Mouse (Mus musculus): Measurements from ENCODE around the gene Gm9887.

Gene Gm9887

GRCm38 (mm10) chr12:69371854-69372671, at the start of gene Gm9887, which contains the start of gene Arf6:
Gm9887 (minus strand) TSS chr12:69372458.
Arf6 (plus strand) TSS chr12:69372150.
- POLR2A ChIA-PET, result interaction anchor here in 3 of 4 experiments (0.7 to 4.3 kb wide), 22 partner anchors 9 to 976 kb away, joined by 3 to 34 read pairs (median 4); partner anchors contain the start of genes Vcpkmt (in 3 of the 3), Pole2 (in 1 of the 3) and Trim9 (in 1 of the 3)
- CTCF ChIA-PET, result interaction anchor here in 2 of 4 experiments (0.6 to 1.2 kb wide), 3 partner anchors 10 to 173 kb away, joined by 3 to 4 read pairs (median 3); no protein-coding TSS in a partner anchor

- CTCF ChIA-PET, result no interaction called here
These were observed 48.5 kb upstream of the Gm9887 start for GRCm38 (mm10) chr12:69420716-69421115.

DNA sequence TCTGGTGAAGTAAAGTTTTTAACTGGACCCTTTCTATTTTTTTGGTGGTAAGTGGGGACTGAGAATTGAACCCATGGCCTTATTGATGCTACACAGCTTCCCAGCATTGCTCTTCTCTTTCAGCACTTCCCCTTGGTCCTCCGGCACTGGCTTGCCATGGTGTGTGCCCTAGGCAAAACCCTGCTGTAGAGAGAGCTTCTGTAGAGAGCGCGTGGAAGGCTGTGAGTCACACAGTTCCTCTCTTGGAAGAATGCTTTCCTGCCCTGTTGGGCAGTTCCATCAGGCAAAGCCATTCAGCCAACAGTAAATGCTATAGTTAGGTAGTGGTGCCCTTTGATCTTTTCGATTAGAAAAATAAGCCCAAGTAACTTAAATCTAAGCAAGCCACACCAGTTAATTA, 47.3 kb upstream of the Gm9887 start:
- POLR2A ChIA-PET, result interaction anchor here in 1 of 4 experiments (0.6 to 1.1 kb wide), 2 partner anchors 56 to 204 kb away, joined by 3 read pairs; no protein-coding TSS in a partner anchor
- CTCF ChIA-PET, result interaction anchor here in 1 of 4 experiments (0.5 kb wide), 1 partner anchor 19 kb away, joined by 3 read pairs; no protein-coding TSS in a partner anchor

More at GRCm38 (mm10) chr12:69420716-69421115, 48.5 kb upstream of the Gm9887 start:
- POLR2A ChIA-PET, result interaction anchor here in 1 of 4 experiments (0.6 kb wide), 1 partner anchor 118 kb away, joined by 3 read pairs; no protein-coding TSS in a partner anchor

DNA sequence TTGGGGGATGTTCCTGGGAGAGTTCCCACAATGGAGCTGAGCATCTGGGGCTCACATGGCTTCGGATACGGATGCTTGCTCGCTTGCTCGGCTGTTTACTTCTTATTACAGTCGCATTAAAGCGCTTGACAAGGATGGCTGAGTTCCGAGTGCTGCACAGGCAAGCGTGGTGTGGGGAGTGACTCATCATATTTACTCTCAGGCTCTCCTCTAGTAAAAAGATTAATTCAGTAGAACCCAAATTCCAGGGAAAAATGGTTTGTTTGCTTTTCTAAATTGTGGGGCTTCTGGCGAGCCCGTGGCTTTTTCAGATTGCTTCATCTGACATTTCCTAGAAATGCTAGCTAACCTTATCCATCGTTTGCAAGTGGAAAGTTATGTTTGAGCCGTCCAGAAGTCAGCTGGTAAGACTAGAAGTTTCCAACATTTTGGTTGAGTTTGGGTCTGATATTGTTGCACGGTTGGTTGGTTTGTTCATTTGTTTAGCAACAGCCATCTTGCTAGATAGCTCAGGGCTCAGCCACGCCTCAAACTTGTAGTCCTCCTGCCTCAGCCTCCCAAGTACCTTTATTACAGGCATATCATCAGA, 46.9 kb upstream of the Gm9887 start:
- POLR2A ChIA-PET, result interaction anchor here in 3 of 4 experiments (0.6 to 1.5 kb wide), 4 partner anchors 55 to 205 kb away, joined by 3 to 5 read pairs (median 4); no protein-coding TSS in a partner anchor

DNA sequence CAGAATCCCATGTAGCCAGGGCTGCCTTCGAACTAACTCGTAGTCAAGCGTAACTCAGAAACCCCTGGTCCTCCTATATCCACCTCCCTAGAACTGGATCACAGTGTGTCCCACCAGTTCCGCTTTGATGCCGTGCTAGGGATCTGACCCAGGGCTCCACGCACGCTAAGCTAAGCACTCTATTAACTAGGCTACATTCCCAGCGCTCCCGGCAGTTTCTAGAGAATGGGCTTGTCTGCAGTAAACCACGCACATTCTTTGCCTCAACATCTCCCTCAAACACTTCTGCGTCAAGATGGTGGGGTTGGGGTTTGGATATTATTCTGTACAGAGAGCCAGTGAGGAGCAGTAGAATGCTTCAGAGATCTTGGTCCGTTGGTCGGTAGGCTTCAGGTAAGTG, 46.3 kb upstream of the Gm9887 start:
- ChIA-PET POLR2A (interaction anchor here in 3 of 4 experiments (0.6 to 1.5 kb wide), 3 partner anchors 54 to 160 kb away, joined by 3 to 5 read pairs (median 5); no protein-coding TSS in a partner anchor), CTCF (interaction anchor here in 1 of 4 experiments (0.6 kb wide), 1 partner anchor 1707 kb away, joined by 3 read pairs; no protein-coding TSS in a partner anchor)

More for the DNA sequence above, 46.9 kb upstream of the Gm9887 start:
- CTCF ChIA-PET, result interaction anchor here in 2 of 4 experiments (0.5 to 0.6 kb wide), 2 partner anchors 19 to 1707 kb away, joined by 3 read pairs; no protein-coding TSS in a partner anchor

- POLR2A ChIA-PET, result interaction anchor here in 3 of 4 experiments (0.6 to 1.5 kb wide), 7 partner anchors 9 to 1358 kb away, joined by 3 to 5 read pairs (median 4); no protein-coding TSS in a partner anchor
- CTCF ChIA-PET, result interaction anchor here in 1 of 4 experiments (0.6 to 0.7 kb wide), 3 partner anchors 43 to 268 kb away, joined by 3 to 7 read pairs (median 3); no protein-coding TSS in a partner anchor
These were observed 45.5 kb upstream of the Gm9887 start for GRCm38 (mm10) chr12:69417701-69418291.

DNA sequence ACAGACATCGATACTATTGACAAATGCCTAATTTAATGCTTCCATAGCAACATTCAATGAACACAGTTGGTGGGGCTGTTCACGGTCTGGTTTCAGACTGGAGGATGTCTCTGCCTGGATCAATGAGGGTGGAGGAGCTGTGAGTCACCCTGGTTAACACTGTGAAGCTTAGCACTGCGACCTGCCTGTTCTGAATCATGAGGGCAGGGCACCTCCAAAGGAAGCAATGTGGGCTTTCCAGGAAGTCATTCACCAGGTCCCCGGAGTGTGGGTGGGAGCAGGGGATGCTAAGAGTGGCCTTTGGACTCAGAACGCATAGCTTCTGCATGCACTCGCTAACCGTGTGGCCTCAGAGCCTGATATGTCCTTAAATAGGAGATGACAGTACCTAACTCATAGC, 44.5 kb upstream of the Gm9887 start:
- POLR2A ChIA-PET, result interaction anchor here in 3 of 4 experiments (0.7 to 1.3 kb wide), 5 partner anchors 30 to 1410 kb away, joined by 3 to 10 read pairs (median 3); no protein-coding TSS in a partner anchor
- CTCF ChIA-PET, result interaction anchor here in 2 of 4 experiments (0.5 to 0.6 kb wide), 2 partner anchors 167 to 189 kb away, joined by 3 read pairs; no protein-coding TSS in a partner anchor

DNA sequence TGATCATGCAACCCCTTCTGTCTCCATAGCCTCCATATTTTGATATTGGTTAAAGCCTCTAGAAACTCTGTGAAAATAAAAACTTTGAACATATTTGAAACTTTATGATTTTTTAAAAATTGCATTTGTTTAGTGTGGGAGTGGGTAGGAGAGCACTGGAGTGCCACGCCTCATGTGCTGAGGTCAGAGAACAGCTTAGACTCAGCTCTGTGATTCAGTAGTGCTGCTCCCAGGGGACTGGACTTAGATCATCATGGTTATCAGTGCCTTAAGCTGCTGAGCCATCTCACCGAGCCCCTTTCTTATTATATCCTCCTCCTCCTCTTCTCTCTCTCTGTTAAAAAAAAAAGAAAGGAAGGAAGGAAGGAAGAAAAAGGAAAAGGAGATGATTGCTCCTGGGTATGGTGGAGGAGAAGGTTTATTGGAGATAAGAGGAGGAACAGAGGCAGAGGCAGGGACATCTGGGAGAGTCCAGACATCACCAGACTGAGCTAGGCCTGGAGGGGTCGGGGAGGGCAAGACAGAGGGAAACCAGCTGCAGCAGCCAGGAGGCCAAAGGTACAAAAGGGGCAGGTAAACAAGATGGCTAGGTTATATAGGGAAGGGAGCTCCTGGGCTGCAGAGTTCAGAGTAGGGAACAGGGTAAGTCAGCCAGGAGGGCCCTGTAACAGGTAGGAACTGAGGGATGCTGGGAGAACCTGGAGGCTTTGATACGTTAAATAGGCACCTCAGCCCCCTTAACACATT, 42.7 kb upstream of the Gm9887 start:
- ChIA-PET CTCF (interaction anchor here in 1 of 4 experiments (0.7 kb wide), 1 partner anchor 20 kb away, joined by 3 read pairs; no protein-coding TSS in a partner anchor), POLR2A (no interaction called here)

DNA sequence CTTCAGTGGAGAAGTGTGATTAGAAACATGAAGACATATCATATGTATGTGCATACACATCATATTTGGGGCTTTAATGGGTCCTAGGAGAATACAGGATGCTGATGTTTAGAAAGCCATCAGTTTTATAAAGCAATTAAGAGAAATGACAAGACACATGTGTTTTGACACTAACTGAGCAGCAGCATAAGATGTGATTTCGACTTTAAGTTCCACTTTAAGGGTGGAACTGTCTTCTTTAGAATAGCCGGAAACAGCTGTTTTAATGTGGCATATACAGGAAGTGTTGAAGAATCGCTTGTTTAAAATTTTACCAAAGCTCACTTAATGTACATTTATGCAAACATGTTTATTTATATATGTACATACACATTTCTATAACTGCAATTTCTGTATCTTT, 41.0 kb upstream of the Gm9887 start:
- ChIA-PET CTCF (no interaction called here), POLR2A (no interaction called here)

- POLR2A ChIA-PET, result interaction anchor here in 1 of 4 experiments (0.7 kb wide), 2 partner anchors 317 to 699 kb away, joined by 3 to 4 read pairs; no protein-coding TSS in a partner anchor
These were observed 39.7 kb upstream of the Gm9887 start for GRCm38 (mm10) chr12:69411936-69412335.

GRCm38 (mm10) chr12:69410767-69411166, 38.5 kb upstream of the Gm9887 start:
- CTCF ChIA-PET, result no interaction called here
- POLR2A ChIA-PET, result no interaction called here

More at GRCm38 (mm10) chr12:69411936-69412335, 39.7 kb upstream of the Gm9887 start:
- CTCF ChIA-PET, result no interaction called here

DNA sequence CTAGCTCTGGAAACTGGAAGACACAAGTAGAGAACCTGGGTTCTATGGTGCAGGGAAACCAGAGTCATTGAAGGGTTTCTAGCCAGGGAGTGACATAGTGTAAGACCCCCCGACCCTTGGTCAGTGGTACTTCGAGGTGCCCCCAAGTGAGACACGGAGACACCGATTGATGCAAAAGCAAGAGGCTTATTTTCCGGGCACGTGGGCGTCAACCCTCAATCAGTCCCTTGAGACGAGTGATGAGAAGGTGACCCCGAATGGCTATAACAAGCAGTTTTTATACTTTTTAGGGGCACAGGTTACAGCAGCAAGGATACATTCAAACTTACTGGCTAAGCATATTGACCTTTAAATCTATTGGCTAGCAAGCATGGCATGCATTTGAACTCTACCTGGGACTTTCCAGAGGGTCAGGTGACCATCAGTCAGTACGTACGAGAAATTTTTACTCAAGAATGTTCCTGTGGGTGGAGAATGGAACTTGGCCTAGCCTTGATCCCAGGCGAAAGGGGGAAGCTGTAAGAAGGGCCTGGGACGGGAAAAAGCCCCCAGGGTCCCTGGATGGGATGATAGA, 30.4 kb upstream of the Gm9887 start:
- ChIA-PET POLR2A (interaction anchor here in 1 of 4 experiments (1.1 kb wide), 1 partner anchor 30 kb away, joined by 3 read pairs; the partner anchor contains the start of genes Arf6 and Gm9887), CTCF (no interaction called here)

- ChIA-PET POLR2A (interaction anchor here in 1 of 4 experiments (1.1 kb wide), 1 partner anchor 30 kb away, joined by 3 read pairs; the partner anchor contains the start of genes Arf6 and Gm9887), CTCF (no interaction called here)
These were observed 29.8 kb upstream of the Gm9887 start for GRCm38 (mm10) chr12:69402100-69402499.

DNA sequence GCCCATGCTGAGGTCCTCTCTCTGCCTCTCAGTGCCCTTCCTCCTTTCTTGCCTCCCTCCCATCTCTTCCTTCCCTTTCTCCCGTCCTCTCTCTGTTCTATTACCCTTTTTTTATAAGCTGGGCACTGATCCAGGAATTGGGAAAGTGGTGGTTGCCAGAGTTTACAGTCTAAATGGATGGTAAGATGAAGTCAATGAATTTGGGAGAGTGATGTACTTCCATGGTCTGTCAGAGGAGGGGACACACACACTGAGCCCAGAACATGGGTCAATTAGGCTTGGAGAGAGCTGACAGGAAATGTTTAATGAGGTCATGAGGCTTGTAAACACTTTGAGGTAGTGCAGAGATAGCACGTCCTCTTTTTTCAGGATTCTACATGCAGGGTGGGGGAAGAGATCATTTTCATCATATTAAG, 28.6 kb upstream of the Gm9887 start:
- ChIA-PET CTCF (no interaction called here), POLR2A (interaction anchor here in 1 of 4 experiments (0.5 kb wide), 1 partner anchor 73 kb away, joined by 5 read pairs; no protein-coding TSS in a partner anchor)

DNA sequence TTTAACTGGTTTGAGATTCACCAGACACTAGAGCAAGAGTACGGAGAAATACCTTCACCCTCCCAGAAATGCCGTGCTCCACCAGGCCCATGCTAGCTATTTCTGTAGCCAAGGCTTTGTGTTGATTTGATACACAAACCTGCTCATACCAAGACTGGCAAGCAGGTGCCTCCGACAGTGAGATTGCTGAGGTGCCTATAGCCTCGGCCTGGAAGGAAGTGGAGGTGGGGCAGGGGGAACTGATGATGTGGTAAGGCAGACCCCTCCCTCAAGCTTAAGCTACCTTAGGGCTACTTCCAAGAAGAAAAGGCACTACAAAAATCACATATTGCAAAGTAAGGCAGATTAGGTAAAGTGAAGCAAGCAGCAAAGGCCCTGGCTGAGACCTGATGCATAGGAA, 28.1 kb upstream of the Gm9887 start:
- ChIA-PET POLR2A (interaction anchor here in 1 of 4 experiments (0.5 kb wide), 1 partner anchor 73 kb away, joined by 5 read pairs; no protein-coding TSS in a partner anchor), CTCF (no interaction called here)

GRCm38 (mm10) chr12:69394456-69394855, 22.2 kb upstream of the Gm9887 start:
- POLR2A ChIA-PET, result interaction anchor here in 1 of 4 experiments (0.5 kb wide), 1 partner anchor 27 kb away, joined by 5 read pairs; no protein-coding TSS in a partner anchor
- CTCF ChIA-PET, result no interaction called here

GRCm38 (mm10) chr12:69393076-69393475, 20.8 kb upstream of the Gm9887 start:
- ChIA-PET POLR2A (no interaction called here), CTCF (no interaction called here)
